Mouse (Mus musculus) cerebellum, postnatal 36 days (tissue): ENCODE measurements around the gene Tmem223.
"Not testable (repeated sequence)": the region's sequence is repeated elsewhere in the genome, so short reads cannot be mapped to it uniquely, and the experiment has no call there.

ENCODE experiments used
- DNase-seq, 2 experiments: peaks; one replicate each; pipeline ENCODE4 v3.0.0; 2021 to 2022; ENCODE audit warnings: mixed read lengths in 2 of 2

Tmem223 gene

DNA sequence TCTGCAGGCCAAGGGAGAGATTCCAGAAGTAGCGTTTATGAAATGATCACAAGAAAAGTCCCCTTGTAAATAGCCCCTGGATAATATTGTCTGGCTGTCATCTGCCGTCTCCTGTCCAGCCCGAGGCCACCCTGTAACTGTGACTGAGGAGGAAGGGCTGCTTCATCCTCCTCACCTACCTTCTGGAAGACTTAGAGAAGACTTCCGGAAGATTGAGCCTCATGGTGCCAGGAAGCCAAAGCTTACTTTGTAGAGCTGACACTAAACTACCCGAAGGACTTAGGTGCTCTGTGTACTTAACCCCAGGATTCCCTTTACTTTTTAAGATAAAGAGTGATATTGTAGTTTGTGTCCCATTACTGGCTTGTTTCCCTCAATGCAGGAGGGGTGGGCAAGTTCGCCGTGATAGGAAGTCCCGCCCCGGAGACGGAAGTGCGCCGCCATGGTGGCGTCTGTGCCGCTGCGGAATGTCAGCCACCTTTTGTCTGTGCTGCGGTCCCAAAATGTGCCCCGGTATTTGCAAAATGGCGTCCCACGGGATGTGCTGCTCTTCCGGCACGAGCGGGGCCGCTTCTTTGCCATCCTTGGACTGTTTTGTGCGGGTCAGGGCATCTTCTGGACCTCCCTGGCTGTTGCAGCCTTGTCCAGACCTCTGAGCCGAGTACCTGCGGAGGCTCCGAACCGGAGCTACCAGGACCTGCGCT is at the start of gene Tmem223:
Tmem223 (plus strand) TSS at position 430 of the 704 bp plus-strand sequence.
- peak; percentile 82 to 86 for DNase-seq

- DNase-seq, result no peak
Observed at GRCm38 (mm10) chr19:8721378-8721777, 49.4 kb upstream of the Tmem223 start.

DNA sequence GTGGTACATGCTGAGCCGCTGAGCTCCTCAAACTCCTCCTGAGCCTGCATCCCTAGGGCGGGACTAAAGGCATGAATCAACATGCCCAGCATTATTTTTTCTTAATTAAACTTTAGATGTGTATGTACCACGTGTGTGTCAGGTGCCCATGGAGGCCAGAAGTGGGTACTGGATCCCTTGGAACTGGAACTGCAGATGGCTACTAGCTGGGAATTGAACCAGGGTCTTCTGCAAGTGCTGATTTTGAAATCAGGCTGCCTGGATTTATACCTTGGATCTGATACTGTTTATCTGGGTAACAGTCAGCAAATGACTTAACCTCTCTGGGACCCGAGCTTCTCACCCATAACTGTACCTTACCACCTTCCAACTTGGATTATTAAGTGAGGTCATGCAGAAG is 48.8 kb upstream of the Tmem223 start:
- no peak for DNase-seq

GRCm38 (mm10) chr19:8722559-8722906 is 48.3 kb upstream of the Tmem223 start:
- DNase-seq, result no peak

DNA sequence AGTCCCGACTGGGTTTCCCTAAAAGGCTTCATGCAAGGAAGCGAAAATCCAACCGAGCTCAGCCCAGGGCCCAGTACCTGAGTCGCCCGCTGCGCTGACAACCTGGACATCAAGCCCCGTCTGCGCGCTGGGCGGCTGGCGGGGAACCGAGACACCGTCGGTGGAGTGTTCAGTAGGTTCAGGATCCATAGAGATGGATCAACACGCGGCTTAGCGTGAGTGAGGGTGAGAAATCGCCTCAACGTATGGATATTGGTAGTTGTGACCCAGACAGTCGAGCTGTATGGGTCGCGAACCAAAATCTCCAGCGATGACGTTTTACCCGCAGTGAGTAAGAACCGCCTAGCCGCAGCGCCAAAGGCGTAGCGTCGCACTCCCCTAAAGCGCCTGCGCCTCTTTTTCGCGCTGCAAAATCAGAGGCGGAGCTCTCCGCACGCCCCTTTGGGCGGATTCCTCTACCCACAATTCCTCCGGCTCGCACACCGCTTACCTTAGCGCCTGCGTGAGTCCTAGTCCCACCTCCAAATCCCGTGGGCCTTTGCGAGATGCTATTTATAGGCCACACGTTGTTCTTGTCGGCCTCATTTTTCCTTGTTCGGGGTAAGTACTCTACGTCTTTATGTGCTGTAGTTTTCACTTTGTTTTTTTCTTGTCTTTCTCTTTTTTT is 47.8 kb upstream of the Tmem223 start, which contains the start of gene Slc3a2:
Slc3a2 (minus strand) TSS at position 463 of the 667 bp plus-strand sequence.
- peak; percentile 95 to 96 for DNase-seq

DNA sequence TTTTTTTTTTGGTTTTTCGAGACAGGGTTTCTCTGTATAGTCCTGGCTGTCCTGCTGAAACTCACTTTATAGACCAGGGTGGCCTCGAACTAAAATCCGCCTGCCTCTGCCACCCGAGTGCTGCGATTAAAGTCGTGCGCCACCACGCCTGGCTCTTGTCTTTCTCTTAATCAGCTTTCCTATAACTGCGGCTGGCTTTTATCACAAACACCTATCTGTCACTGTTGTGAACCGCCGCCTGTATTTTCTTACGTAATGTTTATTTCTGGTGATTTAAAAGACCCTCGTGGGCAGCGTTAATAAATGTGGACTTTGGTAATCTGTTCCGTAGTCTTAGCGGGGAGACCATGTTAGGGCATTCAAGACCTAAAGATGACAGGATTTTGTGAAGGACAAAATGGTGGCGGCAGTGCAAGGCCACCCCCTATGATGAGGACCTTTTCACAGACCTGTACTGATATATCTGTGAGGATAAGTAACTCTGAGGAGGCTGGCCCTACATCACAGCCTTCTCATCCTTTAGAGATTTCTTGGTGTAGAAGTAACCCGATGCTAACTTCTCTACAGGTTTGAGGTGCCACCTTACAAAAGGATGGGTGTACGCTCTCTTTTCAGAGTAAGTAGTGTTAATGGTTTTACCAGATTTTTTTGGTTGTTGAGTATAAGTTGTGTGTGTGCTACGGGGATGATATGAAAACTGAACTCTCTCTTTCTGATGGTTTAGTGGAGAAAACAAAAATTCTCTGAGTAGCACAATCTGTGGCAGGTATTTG is 47.0 kb upstream of the Tmem223 start:
- peak in 1 of 2 experiments; percentile 25 for DNase-seq

- no peak for DNase-seq
Observed at GRCm38 (mm10) chr19:8724392-8724791, 46.4 kb upstream of the Tmem223 start.

GRCm38 (mm10) chr19:8725081-8725613 is 45.6 kb upstream of the Tmem223 start:
- no peak for DNase-seq

- no peak for DNase-seq
Observed at GRCm38 (mm10) chr19:8726609-8727390, 44.0 kb upstream of the Tmem223 start.

DNA sequence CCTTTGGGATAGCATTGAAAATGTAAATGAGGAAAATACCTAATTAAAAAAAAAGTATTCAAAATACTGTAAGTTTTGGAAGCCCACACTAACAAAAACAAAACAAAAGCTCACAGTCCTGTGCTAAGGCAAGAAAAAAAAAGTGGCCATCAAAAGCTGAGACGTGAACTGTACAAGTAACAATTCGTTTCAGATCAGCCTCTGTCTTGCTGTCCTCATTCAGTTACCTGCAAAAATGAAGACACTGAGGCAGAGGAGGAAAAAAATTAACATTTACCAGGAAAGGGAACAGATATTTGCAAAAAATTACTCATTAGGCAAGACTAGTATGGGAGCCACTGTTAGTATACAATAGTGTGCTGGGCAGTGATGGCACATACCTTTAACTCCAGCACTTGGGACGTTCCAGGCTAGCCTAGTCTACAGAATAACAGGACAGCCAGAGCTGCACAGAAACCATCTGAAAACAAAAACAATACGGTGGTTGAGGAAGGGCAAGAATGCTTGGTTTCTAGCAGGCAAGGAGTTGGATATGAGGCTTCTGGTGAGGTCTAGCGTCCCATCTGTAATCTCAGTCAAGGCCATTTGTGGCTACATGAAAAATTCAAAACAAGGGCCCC is 43.2 kb upstream of the Tmem223 start:
- DNase-seq, result no peak

DNA sequence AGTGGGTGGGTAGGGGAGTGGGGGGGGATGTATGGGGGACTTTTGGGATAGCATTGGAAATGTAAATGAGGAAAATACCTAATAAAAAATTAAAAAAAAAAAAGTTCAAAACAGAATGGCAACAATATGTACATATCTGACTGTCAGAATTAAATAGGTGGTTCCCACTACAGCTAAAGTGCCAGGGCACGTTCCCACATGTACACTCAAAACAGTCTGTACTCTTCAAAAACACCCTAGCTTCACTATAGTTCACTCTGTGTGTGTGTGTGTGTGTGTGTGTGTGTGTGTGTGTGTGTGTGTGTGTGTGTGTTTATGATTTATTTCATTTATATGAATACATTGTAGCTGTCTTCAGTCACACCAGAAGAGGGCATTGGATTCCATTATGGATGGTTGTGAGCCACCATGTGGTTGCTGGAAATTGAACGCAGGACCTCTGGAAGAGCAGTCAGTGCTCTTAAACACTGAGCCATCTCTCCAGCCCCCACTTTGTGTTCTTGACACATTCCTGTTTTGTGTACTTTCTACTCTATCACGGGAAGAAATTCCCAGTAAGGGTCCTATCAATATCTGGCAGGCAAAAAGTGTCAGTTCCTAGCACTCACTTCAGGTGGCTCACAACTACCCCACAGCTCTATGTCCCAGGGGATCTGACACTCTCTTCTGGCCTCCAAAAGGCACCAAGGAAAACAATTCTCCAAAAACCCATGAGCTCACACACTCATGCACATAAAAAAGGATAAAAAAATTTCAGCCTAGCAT is 42.3 kb upstream of the Tmem223 start:
- DNase-seq, result not testable (repeated sequence)

DNA sequence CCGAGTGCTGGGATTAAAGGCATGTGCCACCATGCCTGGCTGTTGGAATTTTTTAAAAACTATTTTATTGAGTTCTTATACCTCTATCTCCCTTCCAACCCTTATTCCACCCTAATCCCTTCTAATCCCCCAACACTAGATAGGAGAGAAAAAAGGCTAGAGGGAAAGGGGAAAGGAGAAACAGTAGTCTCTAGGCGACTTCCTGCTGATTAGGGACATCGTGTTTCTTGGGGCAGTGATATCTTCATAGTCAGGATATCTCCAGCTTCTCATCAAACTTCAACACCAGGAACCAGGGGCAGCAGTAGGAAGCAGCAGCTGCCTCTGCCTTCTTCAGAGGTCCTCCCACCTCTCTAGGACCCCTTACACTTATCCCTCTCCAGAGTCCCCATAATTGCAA is 36.5 kb upstream of the Tmem223 start:
- DNase-seq, result no peak

DNA sequence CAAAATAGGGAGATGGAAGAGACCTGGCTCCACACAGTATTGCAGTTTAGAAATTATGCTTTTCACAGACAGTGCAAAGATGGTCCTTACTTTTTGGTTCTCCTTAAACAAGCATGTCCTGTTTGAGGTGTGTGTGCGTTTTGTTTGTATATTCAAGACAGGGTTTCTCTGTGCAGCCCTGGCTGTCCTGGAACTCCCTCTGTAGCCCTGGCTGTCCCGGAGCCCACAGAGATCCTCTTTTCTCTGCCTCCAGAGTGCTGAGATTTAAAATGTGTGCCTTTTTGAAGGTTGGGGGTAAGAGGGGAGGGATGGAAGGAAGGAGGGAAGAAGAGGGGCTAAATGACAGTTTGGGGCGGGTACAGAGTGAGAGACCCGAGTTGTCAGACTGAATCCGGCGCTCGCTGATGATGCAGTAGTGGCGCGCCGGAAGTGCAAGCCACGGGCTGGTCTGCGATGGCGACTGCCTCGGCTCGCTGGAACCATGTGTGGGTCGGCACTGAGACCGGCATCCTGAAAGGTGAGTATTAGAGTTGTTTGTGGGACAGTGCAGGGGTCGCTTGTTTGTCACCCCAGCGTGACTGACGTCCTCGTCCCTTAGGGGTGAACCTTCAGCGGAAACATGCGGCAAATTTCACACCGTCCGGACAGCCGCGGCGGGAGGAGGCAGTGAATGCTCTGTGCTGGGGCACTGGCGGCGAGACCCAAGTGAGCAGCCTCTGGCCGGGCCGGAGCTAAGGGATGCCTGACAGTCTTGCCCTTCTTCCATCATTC is 35.2 kb upstream of the Tmem223 start, which contains the start of gene Wdr74:
Wdr74 (plus strand) TSS at position 439 of the 771 bp plus-strand sequence.
- DNase-seq, result peak; percentile 94 to 96

DNA sequence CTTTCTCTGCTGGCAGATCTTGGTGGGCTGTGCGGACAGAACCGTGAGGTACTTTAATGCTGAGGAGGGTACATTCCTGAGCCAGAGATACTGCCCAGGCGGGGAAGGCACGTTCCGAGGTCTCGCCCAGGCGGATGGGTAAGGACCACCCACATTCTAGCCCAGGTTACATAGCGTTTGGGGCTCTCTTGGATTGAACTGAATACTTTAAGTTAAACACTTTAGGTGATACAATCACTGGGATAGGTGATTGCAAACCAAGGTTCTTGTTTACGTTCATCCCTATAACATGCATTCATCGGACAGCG is 34.7 kb upstream of the Tmem223 start:
- DNase-seq, result no peak

DNA sequence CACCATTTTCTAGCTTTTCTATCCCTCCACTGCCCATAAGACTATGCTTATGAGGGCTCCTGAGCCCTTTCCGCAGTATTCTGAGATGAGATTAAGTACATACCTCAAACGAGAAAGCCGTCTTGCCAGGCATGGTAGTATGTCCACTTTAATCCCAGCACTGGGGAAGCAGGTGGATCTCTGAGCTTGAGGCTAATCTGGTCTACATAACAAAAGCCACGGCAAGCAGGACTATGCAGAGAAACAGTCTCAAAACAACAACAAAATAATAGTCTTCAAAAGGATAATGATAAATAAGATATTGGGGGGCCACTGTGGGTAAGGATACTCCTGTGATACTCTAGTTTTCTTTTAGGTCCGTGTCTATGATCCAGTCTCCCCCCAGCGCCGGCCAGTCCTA is 31.9 kb upstream of the Tmem223 start:
- no peak for DNase-seq

DNA sequence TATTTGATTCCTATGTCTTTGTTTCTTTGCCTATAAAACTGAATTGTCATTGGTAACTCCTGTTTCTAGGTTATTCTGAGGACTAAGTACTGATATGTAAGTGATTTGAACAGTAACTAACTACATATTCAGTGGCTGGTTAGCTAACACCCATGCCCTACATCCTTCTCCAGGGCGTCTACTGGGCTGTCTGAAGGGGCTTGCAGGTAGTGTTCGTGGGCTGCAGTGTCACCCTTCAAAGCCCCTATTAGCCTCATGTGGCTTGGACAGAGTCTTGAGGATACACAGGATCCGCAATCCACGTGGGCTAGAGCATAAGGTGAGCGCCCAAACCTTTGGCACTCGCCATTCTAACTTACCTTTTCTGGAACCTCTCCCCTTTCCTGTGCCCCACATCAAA is 31.1 kb upstream of the Tmem223 start:
- no peak for DNase-seq

DNA sequence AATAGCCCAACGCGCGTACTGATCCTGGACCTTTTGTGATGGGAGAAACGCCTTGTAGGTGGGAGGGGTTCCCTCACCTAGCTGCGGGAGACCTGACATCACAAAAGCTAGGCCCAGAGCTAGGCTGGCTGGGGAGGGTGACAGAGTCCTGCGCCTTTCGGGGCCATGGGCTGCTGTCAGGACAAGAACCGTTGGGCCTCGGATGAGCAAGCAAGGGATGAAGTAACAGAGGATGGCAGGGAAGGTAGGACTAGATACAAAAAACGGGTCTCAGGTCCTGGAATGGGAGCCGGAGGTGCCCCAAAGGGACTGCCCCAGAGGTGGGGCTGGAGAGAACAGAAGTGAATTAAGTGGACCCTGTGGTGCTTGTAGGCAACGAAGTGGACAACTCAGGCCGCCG is 30.2 kb upstream of the Tmem223 start, which contains the start of gene 1700092M07Rik:
1700092M07Rik (plus strand) TSS at position 116 of the 400 bp plus-strand sequence.
- DNase-seq, result no peak

- peak; percentile 94 for DNase-seq
Observed at GRCm38 (mm10) chr19:8741243-8741869, 29.4 kb upstream of the Tmem223 start, which contains the start of gene Stx5a. Gene Stx5a (plus strand): TSS chr19:8741413.

DNA sequence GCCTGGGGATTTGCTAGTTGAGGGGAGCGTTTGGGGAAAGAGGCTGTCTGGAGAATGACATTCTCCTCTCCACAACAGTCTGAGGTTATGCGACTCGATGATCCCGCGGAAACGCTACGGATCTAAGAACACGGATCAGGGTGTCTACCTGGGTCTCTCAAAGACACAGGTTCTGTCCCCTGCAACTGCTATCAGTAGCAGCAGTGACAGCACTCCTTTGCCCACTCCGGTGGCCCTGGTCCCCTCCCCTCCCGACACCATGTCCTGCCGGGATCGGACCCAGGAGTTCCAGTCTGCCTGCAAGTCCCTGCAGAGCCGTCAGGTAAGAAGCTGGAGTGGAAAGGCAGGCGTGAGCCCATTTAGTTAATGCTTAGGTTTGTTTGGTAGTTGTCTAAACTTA is 28.6 kb upstream of the Tmem223 start:
- no peak for DNase-seq

DNA sequence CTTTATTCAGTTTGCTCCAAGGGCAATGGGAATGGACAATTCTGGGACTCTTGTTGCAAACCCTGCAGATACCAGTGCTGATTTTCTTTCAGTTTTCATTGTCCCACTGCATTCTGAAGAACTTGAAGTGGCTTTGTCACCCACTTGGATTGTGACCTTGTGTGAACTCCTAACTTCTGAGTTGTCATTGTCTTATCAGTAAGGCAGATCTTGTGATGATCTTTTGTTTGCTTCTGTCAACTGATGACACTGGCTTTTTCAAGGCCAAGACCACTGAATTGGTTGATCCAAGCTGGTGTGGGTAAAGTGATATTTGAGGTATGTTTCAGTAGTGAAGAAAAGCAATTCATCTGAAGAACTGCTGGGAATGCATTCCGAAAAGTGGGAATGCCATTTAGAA is 25.4 kb upstream of the Tmem223 start:
- DNase-seq, result no peak
